Mouse (Mus musculus): ENCODE results near the gene Fbxo11. TPM values are rescaled to one million over a fixed set of nuclear protein-coding genes. Genes with fewer than 3 reads are reported as not detected.
A peak's percentile ranks its signal among the peaks of the same experiment; 100 is the strongest.

The Fbxo11 gene
- polyA plus RNA-seq (2015; fragmentation: Nextera tagmentation; extraction: Ambion mirVana) = 11.9 and 12.4 TPM in 2 replicates

- H3K27me3 ChIP-seq (ENCODE audit: control insufficient read depth, insufficient read depth, low read length) = no peaks in the 10 kb centered on the region
- H3K36me3 ChIP-seq (ENCODE audit: control insufficient read depth, insufficient read depth, low read length) = no peaks in the 10 kb centered on the region
- H3K9me3 ChIP-seq (replicated peaks; ENCODE audit: control insufficient read depth, low read length) = no peaks in the 10 kb centered on the region
- under 1% methylated on average over 78 of the region's 112 CpGs for WGBS
- ATAC-seq (ENCODE audit: insufficient read depth, low FRiP score) = peak; percentile 0; the same call in 1 of the 2 replicates
- peak within 1 kb of the TSS; percentile 89 for H3K4me2 ChIP-seq (ENCODE audit: low read depth, low read length)
- peak within 1 kb of the TSS; percentile 100 for H3K27ac ChIP-seq (ENCODE audit: low read length)
- H3K9ac ChIP-seq (ENCODE audit: low read length) = peak within 1 kb of the TSS; percentile 100
- peaks cover 13% of the 10 kb centered on the region for H3K4me1 ChIP-seq (ENCODE audit: control insufficient read depth, insufficient read depth, low read length)
- H3K4me3 ChIP-seq (replicated peaks; ENCODE audit: low read length) = peak within 1 kb of the TSS; percentile 98
Measured at GRCm38 (mm10) chr17:88065031-88065800, at the start of gene Fbxo11. Fbxo11 (minus strand) TSS chr17:88065291.

GRCm38 (mm10) chr17:88113883-88114229, 48.8 kb upstream of the Fbxo11 start:
- H3K4me1 ChIP-seq (ENCODE audit: control insufficient read depth, insufficient read depth, low read length) = no peaks in the 10 kb centered on the region
- ATAC-seq (ENCODE audit: insufficient read depth, low FRiP score) = no peak
- H3K27ac ChIP-seq (ENCODE audit: low read length) = no peak overlapping the region
- H3K27me3 ChIP-seq (ENCODE audit: control insufficient read depth, insufficient read depth, low read length) = no peaks in the 10 kb centered on the region
- no peaks in the 10 kb centered on the region for H3K9me3 ChIP-seq (replicated peaks; ENCODE audit: control insufficient read depth, low read length)
- no peak overlapping the region for H3K4me3 ChIP-seq (replicated peaks; ENCODE audit: low read length)
- no peaks in the 10 kb centered on the region for H3K36me3 ChIP-seq (ENCODE audit: control insufficient read depth, insufficient read depth, low read length)
- no peak overlapping the region for H3K4me2 ChIP-seq (ENCODE audit: low read depth, low read length)
- WGBS = 90% methylated on average over 10 of the region's 10 CpGs
- H3K9ac ChIP-seq (ENCODE audit: low read length) = no peak overlapping the region

GRCm38 (mm10) chr17:88113015-88113882, 48.2 kb upstream of the Fbxo11 start:
- Histone ChIP-seq H3K9ac (ENCODE audit: low read length) (no peak overlapping the region), H3K4me2 (ENCODE audit: low read depth, low read length) (no peak overlapping the region), H3K36me3 (ENCODE audit: control insufficient read depth, insufficient read depth, low read length) (no peaks in the 10 kb centered on the region), H3K4me1 (ENCODE audit: control insufficient read depth, insufficient read depth, low read length) (no peaks in the 10 kb centered on the region), H3K9me3 (replicated peaks; ENCODE audit: control insufficient read depth, low read length) (no peaks in the 10 kb centered on the region), H3K4me3 (replicated peaks; ENCODE audit: low read length) (no peak overlapping the region), H3K27me3 (ENCODE audit: control insufficient read depth, insufficient read depth, low read length) (no peaks in the 10 kb centered on the region), H3K27ac (ENCODE audit: low read length) (no peak overlapping the region)
- WGBS = 74% methylated on average over 12 of the region's 12 CpGs
- no peak for ATAC-seq (ENCODE audit: insufficient read depth, low FRiP score)

- WGBS = 58% methylated on average over 10 of the region's 10 CpGs
- Histone ChIP-seq H3K4me2 (ENCODE audit: low read depth, low read length) (no peak overlapping the region), H3K9ac (ENCODE audit: low read length) (no peak overlapping the region), H3K27ac (ENCODE audit: low read length) (no peak overlapping the region), H3K36me3 (ENCODE audit: control insufficient read depth, insufficient read depth, low read length) (no peaks in the 10 kb centered on the region), H3K9me3 (replicated peaks; ENCODE audit: control insufficient read depth, low read length) (no peaks in the 10 kb centered on the region), H3K27me3 (ENCODE audit: control insufficient read depth, insufficient read depth, low read length) (no peaks in the 10 kb centered on the region), H3K4me3 (replicated peaks; ENCODE audit: low read length) (no peak overlapping the region), H3K4me1 (ENCODE audit: control insufficient read depth, insufficient read depth, low read length) (no peaks in the 10 kb centered on the region)
- ATAC-seq (ENCODE audit: insufficient read depth, low FRiP score) = no peak
Measured at GRCm38 (mm10) chr17:88111865-88112645, 47.0 kb upstream of the Fbxo11 start.

- 75% methylated on average over 12 of the region's 12 CpGs for WGBS
- ATAC-seq (ENCODE audit: insufficient read depth, low FRiP score) = no peak
- Histone ChIP-seq H3K4me1 (ENCODE audit: control insufficient read depth, insufficient read depth, low read length) (no peaks in the 10 kb centered on the region), H3K36me3 (ENCODE audit: control insufficient read depth, insufficient read depth, low read length) (no peaks in the 10 kb centered on the region), H3K9me3 (replicated peaks; ENCODE audit: control insufficient read depth, low read length) (no peaks in the 10 kb centered on the region), H3K27ac (ENCODE audit: low read length) (no peak overlapping the region), H3K9ac (ENCODE audit: low read length) (no peak overlapping the region), H3K27me3 (ENCODE audit: control insufficient read depth, insufficient read depth, low read length) (no peaks in the 10 kb centered on the region), H3K4me2 (ENCODE audit: low read depth, low read length) (no peak overlapping the region), H3K4me3 (replicated peaks; ENCODE audit: low read length) (no peak overlapping the region)
Measured at GRCm38 (mm10) chr17:88111081-88111796, 46.1 kb upstream of the Fbxo11 start.

- WGBS = 83% methylated on average over 4 of the region's 4 CpGs
- no peaks in the 10 kb centered on the region for H3K27me3 ChIP-seq (ENCODE audit: control insufficient read depth, insufficient read depth, low read length)
- H3K4me3 ChIP-seq (replicated peaks; ENCODE audit: low read length) = no peak overlapping the region
- H3K27ac ChIP-seq (ENCODE audit: low read length) = no peak overlapping the region
- no peak overlapping the region for H3K4me2 ChIP-seq (ENCODE audit: low read depth, low read length)
- H3K4me1 ChIP-seq (ENCODE audit: control insufficient read depth, insufficient read depth, low read length) = no peaks in the 10 kb centered on the region
- no peak overlapping the region for H3K9ac ChIP-seq (ENCODE audit: low read length)
- no peak for ATAC-seq (ENCODE audit: insufficient read depth, low FRiP score)
- no peaks in the 10 kb centered on the region for H3K9me3 ChIP-seq (replicated peaks; ENCODE audit: control insufficient read depth, low read length)
- no peaks in the 10 kb centered on the region for H3K36me3 ChIP-seq (ENCODE audit: control insufficient read depth, insufficient read depth, low read length)
Measured at GRCm38 (mm10) chr17:88107708-88108107, 42.6 kb upstream of the Fbxo11 start.

GRCm38 (mm10) chr17:88106365-88106764, 41.3 kb upstream of the Fbxo11 start:
- Histone ChIP-seq H3K9ac (ENCODE audit: low read length) (no peak overlapping the region), H3K27me3 (ENCODE audit: control insufficient read depth, insufficient read depth, low read length) (no peaks in the 10 kb centered on the region), H3K9me3 (replicated peaks; ENCODE audit: control insufficient read depth, low read length) (no peaks in the 10 kb centered on the region), H3K36me3 (ENCODE audit: control insufficient read depth, insufficient read depth, low read length) (no peaks in the 10 kb centered on the region), H3K27ac (ENCODE audit: low read length) (no peak overlapping the region), H3K4me1 (ENCODE audit: control insufficient read depth, insufficient read depth, low read length) (no peaks in the 10 kb centered on the region), H3K4me3 (replicated peaks; ENCODE audit: low read length) (no peak overlapping the region), H3K4me2 (ENCODE audit: low read depth, low read length) (no peak overlapping the region)
- 93% methylated on average over 9 of the region's 9 CpGs for WGBS
- ATAC-seq (ENCODE audit: insufficient read depth, low FRiP score) = no peak

- Histone ChIP-seq H3K9me3 (replicated peaks; ENCODE audit: control insufficient read depth, low read length) (no peaks in the 10 kb centered on the region), H3K4me3 (replicated peaks; ENCODE audit: low read length) (no peak overlapping the region), H3K36me3 (ENCODE audit: control insufficient read depth, insufficient read depth, low read length) (no peaks in the 10 kb centered on the region), H3K27ac (ENCODE audit: low read length) (no peak overlapping the region), H3K4me2 (ENCODE audit: low read depth, low read length) (no peak overlapping the region), H3K27me3 (ENCODE audit: control insufficient read depth, insufficient read depth, low read length) (no peaks in the 10 kb centered on the region), H3K4me1 (ENCODE audit: control insufficient read depth, insufficient read depth, low read length) (no peaks in the 10 kb centered on the region), H3K9ac (ENCODE audit: low read length) (no peak overlapping the region)
- 70% methylated on average over 7 of the region's 7 CpGs for WGBS
- no peak for ATAC-seq (ENCODE audit: insufficient read depth, low FRiP score)
Measured at GRCm38 (mm10) chr17:88102597-88102996, 37.5 kb upstream of the Fbxo11 start.

Measured in stomach, embryonic 16.5 days (tissue).